Mouse (Mus musculus) kidney, postnatal 10 days (tissue): ENCODE data around the gene Dusp21.
A peak's percentile ranks its signal among the peaks of the same experiment; 100 is the strongest.

Source experiments
- DNase-seq: peaks from one replicate; pipeline ENCODE4 v3.0.0; 2021; ENCODE audit warnings: mixed read lengths

The Dusp21 gene

GRCm38 (mm10) chrX:18145557-18145956 lies at the start of gene Dusp21:
TSS of gene Dusp21 (plus strand) at chrX:18145857.
- DNase-seq, result no peak

GRCm38 (mm10) chrX:18160734-18161442 lies 15.2 kb downstream of the Dusp21 start:
- no peak for DNase-seq

- no peak for DNase-seq
These were observed 16.1 kb downstream of the Dusp21 start for GRCm38 (mm10) chrX:18161796-18162191.

- peak; percentile 99 for DNase-seq
These were observed 16.7 kb downstream of the Dusp21 start, which contains the start of gene Kdm6a for GRCm38 (mm10) chrX:18162192-18162857. TSS of gene Kdm6a (plus strand) at chrX:18162575.

GRCm38 (mm10) chrX:18162861-18163731 lies 17.4 kb downstream of the Dusp21 start:
- DNase-seq, result peak; percentile 70

- DNase-seq, result peak; percentile 43
These were observed 18.4 kb downstream of the Dusp21 start for GRCm38 (mm10) chrX:18163917-18164624.

GRCm38 (mm10) chrX:18165121-18165520 lies 19.5 kb downstream of the Dusp21 start:
- no peak for DNase-seq

- no peak for DNase-seq
These were observed 21.3 kb downstream of the Dusp21 start for GRCm38 (mm10) chrX:18166961-18167360.

GRCm38 (mm10) chrX:18168940-18169339 lies 23.3 kb downstream of the Dusp21 start:
- DNase-seq, result no peak

- DNase-seq, result no peak
These were observed 29.2 kb downstream of the Dusp21 start for GRCm38 (mm10) chrX:18174831-18175230.

GRCm38 (mm10) chrX:18177803-18178202 lies 32.1 kb downstream of the Dusp21 start:
- no peak for DNase-seq

- DNase-seq, result no peak
These were observed 33.8 kb downstream of the Dusp21 start for GRCm38 (mm10) chrX:18179492-18179891.

- no peak for DNase-seq
These were observed 41.5 kb downstream of the Dusp21 start for GRCm38 (mm10) chrX:18187203-18187602.

GRCm38 (mm10) chrX:18188293-18188692 lies 42.6 kb downstream of the Dusp21 start:
- DNase-seq, result no peak
